Mouse (Mus musculus) limb, embryonic 11.5 days (tissue): Measurements from ENCODE around the gene Prkcb. TPM values are rescaled to one million over a fixed set of nuclear protein-coding genes. Genes with fewer than 3 reads are reported as not detected.

ENCODE experiments used
- ATAC-seq: fragments of 200-750 bp; cut with Nextera tagmentation; 2 replicates; pipeline ENCODE4 v1.8.0; 2017; ENCODE audit warnings: low read depth; ENCODE audit not compliant: insufficient number of reproducible peaks, low FRiP score, low TSS enrichment
- DNase-seq: peaks from one replicate; pipeline ENCODE4 v3.0.0-alpha.2; 2015; ENCODE audit warnings: low spot score
- H3K27ac ChIP-seq: fragments of 300-500 bp; sonication (generic); replicated peaks from 2 replicates; pipeline ENCODE4 v1.5.1; 2014; ENCODE audit warnings: low read depth, mild to moderate bottlenecking, low read length
- H3K27me3 ChIP-seq: fragments of 300-500 bp; sonication (generic); 2 replicates; pipeline ENCODE4 v1.6.1; 2014; ENCODE audit warnings: mild to moderate bottlenecking, low read length, mixed read lengths; ENCODE audit not compliant: control insufficient read depth, insufficient read depth
- H3K36me3 ChIP-seq: fragments of 300-500 bp; sonication (generic); 2 replicates; pipeline ENCODE4 v1.6.1; 2014; ENCODE audit warnings: mild to moderate bottlenecking, low read length, moderate library complexity, mixed read lengths; ENCODE audit not compliant: control insufficient read depth, insufficient read depth
- H3K4me1 ChIP-seq: fragments of 300-500 bp; sonication (generic); 2 replicates; pipeline ENCODE4 v1.6.1; 2014; ENCODE audit warnings: low read length, mixed read lengths; ENCODE audit not compliant: control insufficient read depth, insufficient read depth
- H3K4me2 ChIP-seq: fragments of 300-500 bp; sonication (generic); 2 replicates; pipeline ENCODE4 v1.6.1; 2014; ENCODE audit warnings: low read depth, mild to moderate bottlenecking, moderate library complexity; ENCODE audit not compliant: severe bottlenecking
- H3K4me3 ChIP-seq: fragments of 300-500 bp; sonication (generic); 2 replicates; pipeline ENCODE4 v1.5.1; 2014; ENCODE audit warnings: low read depth, low read length
- H3K9ac ChIP-seq: fragments of 300-500 bp; sonication (generic); 2 replicates; pipeline ENCODE4 v1.6.1; 2014; ENCODE audit warnings: mild to moderate bottlenecking, low read length
- H3K9me3 ChIP-seq: fragments of 300-500 bp; sonication (generic); 2 replicates; pipeline ENCODE4 v1.6.1; 2016; ENCODE audit warnings: low read length; ENCODE audit not compliant: control insufficient read depth
- WGBS: fragments of 180-500 bp; shearing (Covaris S2); extraction: QIAGEN DNeasy Blood & Tissue Kit; methylation state at CpG from one replicate; pipeline ENCODE4 v1.1.7; 2014; 5-methylcytosine and 5-hydroxymethylcytosine counted together
- polyA plus RNA-seq: library from polyadenylated mRNA; unstranded; fragments of >200 nt; fragmentation: Nextera tagmentation; extraction: Ambion mirVana; gene quantifications from 2 replicates; pipeline ENCODE4 v1.2.1, GENCODE M21; 2014

The Prkcb gene
- polyA plus RNA-seq, 1 experiment from 2014 or later: 4.4 TPM

DNA sequence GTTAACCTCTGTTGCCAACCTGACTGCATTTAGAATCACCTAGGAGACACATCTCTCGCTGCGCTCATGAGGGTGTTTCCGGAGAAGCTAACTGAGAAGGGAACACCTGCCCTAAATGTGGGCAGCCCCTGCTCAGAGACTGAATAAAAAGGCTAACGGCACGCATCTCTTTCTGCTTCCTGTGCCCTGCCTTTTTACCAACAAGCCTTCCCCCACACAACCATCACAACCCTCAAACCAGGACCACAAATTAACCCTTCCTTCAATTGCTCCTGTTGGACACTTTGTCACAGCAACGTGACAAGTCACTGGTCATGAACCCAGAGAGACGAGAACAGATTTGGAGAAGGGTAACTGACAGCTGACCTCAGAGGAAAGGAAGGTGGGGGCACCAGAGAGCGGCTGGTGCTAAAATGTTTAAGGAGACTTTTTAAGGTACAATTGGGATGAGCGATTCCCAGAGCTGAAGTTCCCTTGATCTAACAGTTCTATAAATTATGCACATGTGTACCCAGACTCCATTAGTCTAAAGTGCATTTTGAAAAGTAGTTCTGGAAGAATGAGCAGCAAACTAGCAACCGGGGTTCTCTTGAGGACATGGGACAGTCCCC, 41.2 kb upstream of the Prkcb start:
- no peaks in the 10 kb centered on the region for H3K27me3 ChIP-seq
- H3K36me3 ChIP-seq: no peaks in the 10 kb centered on the region
- H3K9ac ChIP-seq: no peak overlapping the region
- no peak overlapping the region for H3K4me2 ChIP-seq
- no peaks in the 10 kb centered on the region for H3K9me3 ChIP-seq
- WGBS: 81% methylated on average over 10 of the region's 10 CpGs
- no peak for ATAC-seq
- no peak for DNase-seq
- H3K4me1 ChIP-seq: no peaks in the 10 kb centered on the region
- no peak overlapping the region for H3K4me3 ChIP-seq
- H3K27ac ChIP-seq: no peak overlapping the region

DNA sequence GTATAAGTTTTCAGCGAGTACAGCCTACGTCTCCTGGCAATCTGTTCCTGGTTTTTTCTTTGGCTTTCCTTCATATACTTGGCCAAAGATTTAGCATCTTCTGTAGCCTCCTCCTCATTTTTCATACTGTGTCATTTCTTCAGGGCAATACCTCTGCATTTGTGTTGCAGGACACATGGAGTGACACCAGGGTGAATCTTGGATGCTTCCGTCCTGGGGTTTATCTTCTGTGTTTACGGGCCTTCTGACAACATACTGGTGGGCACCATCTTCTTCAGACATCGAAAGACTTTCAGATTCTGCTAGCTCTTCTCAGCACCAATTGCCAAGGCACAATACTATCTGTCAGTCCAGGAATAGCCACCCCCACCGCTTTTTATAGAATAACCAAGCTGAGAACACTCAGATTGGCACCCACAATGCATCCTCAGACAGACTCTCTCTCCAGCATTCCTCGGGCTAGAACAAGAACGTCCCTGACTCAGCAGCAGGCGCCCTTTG, 39.2 kb upstream of the Prkcb start:
- DNase-seq (no peak), ATAC-seq (no peak)
- H3K27me3 ChIP-seq: no peaks in the 10 kb centered on the region
- H3K9ac ChIP-seq: no peak overlapping the region
- 90% methylated on average over 9 of the region's 9 CpGs for WGBS
- no peak overlapping the region for H3K27ac ChIP-seq
- H3K36me3 ChIP-seq: no peaks in the 10 kb centered on the region
- no peaks in the 10 kb centered on the region for H3K4me1 ChIP-seq
- no peaks in the 10 kb centered on the region for H3K9me3 ChIP-seq
- H3K4me3 ChIP-seq: no peak overlapping the region
- H3K4me2 ChIP-seq: no peak overlapping the region

- Histone ChIP-seq H3K27ac (no peak overlapping the region), H3K9ac (no peak overlapping the region), H3K9me3 (no peaks in the 10 kb centered on the region), H3K36me3 (no peaks in the 10 kb centered on the region), H3K4me1 (no peaks in the 10 kb centered on the region), H3K4me2 (no peak overlapping the region), H3K27me3 (no peaks in the 10 kb centered on the region), H3K4me3 (no peak overlapping the region)
- DNase-seq (peak; percentile 83), ATAC-seq (no peak; the same call in 1 of the 2 replicates)
- 30% methylated on average over 21 of the region's 21 CpGs for WGBS
Observed at GRCm38 (mm10) chr7:122251197-122252011, 37.1 kb upstream of the Prkcb start.

- no peak overlapping the region for H3K27ac ChIP-seq
- H3K4me1 ChIP-seq: no peaks in the 10 kb centered on the region
- WGBS: 85% methylated on average over 7 of the region's 7 CpGs
- no peak overlapping the region for H3K9ac ChIP-seq
- H3K4me3 ChIP-seq: no peak overlapping the region
- no peak for ATAC-seq
- no peak overlapping the region for H3K4me2 ChIP-seq
- no peaks in the 10 kb centered on the region for H3K27me3 ChIP-seq
- H3K9me3 ChIP-seq: no peaks in the 10 kb centered on the region
- H3K36me3 ChIP-seq: no peaks in the 10 kb centered on the region
- DNase-seq: no peak
Observed at GRCm38 (mm10) chr7:122256722-122257121, 31.8 kb upstream of the Prkcb start.

DNA sequence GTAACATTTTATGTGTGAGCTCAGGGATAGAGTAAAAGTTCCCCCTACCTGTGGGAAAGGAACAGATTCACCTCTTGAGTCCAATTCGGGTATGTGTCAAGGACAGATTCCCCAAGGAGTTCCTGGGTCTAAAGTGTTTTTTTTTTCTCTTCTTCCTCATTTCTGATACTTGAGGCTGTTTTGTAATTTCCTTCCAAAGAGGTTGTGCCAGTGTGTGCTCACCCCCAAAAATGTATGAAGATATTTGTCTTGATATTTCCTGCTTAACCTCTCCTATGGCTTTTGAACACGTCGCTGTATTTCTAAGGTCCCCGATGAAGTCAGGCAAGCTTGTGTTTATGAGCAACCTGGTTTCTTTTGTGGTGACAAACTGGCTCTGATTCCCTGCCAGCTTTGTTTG, 30.0 kb upstream of the Prkcb start:
- WGBS: 85% methylated on average over 4 of the region's 4 CpGs
- Histone ChIP-seq H3K4me1 (no peaks in the 10 kb centered on the region), H3K36me3 (no peaks in the 10 kb centered on the region), H3K4me2 (no peak overlapping the region), H3K27me3 (no peaks in the 10 kb centered on the region), H3K9me3 (no peaks in the 10 kb centered on the region), H3K4me3 (no peak overlapping the region), H3K9ac (no peak overlapping the region), H3K27ac (no peak overlapping the region)
- no peak for DNase-seq
- ATAC-seq: no peak

- ATAC-seq (no peak), DNase-seq (no peak)
- Histone ChIP-seq H3K27ac (no peak overlapping the region), H3K4me2 (no peak overlapping the region), H3K9me3 (no peaks in the 10 kb centered on the region), H3K4me3 (no peak overlapping the region), H3K9ac (no peak overlapping the region), H3K4me1 (no peaks in the 10 kb centered on the region), H3K27me3 (no peaks in the 10 kb centered on the region), H3K36me3 (no peaks in the 10 kb centered on the region)
- WGBS: 90% methylated on average over 5 of the region's 5 CpGs
Observed at GRCm38 (mm10) chr7:122260055-122260602, 28.4 kb upstream of the Prkcb start.

- WGBS: 91% methylated on average over 4 of the region's 4 CpGs
- H3K36me3 ChIP-seq: no peaks in the 10 kb centered on the region
Observed at GRCm38 (mm10) chr7:122268983-122269486, 19.5 kb upstream of the Prkcb start.

GRCm38 (mm10) chr7:122272334-122272733, 16.2 kb upstream of the Prkcb start:
- no peak for DNase-seq
- Histone ChIP-seq H3K4me1 (no peaks in the 10 kb centered on the region), H3K36me3 (no peaks in the 10 kb centered on the region), H3K27ac (no peak overlapping the region), H3K27me3 (no peaks in the 10 kb centered on the region), H3K9ac (no peak overlapping the region), H3K4me2 (no peak overlapping the region), H3K9me3 (no peaks in the 10 kb centered on the region), H3K4me3 (no peak overlapping the region)
- ATAC-seq: no peak
- 93% methylated on average over 2 of the region's 2 CpGs for WGBS

More at GRCm38 (mm10) chr7:122268983-122269486, 19.5 kb upstream of the Prkcb start:
- no peaks in the 10 kb centered on the region for H3K4me1 ChIP-seq
- no peak for DNase-seq
- H3K27me3 ChIP-seq: no peaks in the 10 kb centered on the region
- ATAC-seq: no peak
- no peaks in the 10 kb centered on the region for H3K9me3 ChIP-seq
- H3K4me3 ChIP-seq: no peak overlapping the region
- H3K4me2 ChIP-seq: no peak overlapping the region
- no peak overlapping the region for H3K27ac ChIP-seq
- H3K9ac ChIP-seq: no peak overlapping the region
